Mouse (Mus musculus): Measurements from ENCODE around the gene Rimbp2. TPM values are rescaled to one million over a fixed set of nuclear protein-coding genes. Genes with fewer than 3 reads are reported as not detected.

Rimbp2 gene
- polyA plus RNA-seq, 1 experiment from 2014 or later: 3.4 TPM

DNA sequence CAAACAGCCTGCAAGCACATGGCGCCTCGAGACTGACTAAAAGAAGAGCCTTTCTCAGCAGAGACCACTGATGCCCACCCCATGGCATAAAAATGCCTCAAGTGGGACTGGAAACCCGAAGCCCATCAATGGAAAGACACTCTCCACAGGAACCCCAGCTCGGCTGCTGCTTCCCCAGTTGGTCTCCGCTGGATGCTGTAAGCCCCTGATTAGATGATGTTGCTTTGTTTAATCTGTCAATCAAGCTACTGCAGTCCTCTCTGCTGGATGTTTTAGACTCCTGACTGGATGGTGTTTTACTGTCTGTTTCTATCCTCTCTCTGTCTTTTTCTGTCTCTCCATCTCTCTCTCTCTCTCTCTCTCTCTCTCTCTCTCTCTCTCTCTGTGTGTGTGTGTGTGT is 33.2 kb downstream of the Rimbp2 start:
- Histone ChIP-seq H3K27me3 (0 out of 2 replicates have a peak, but pooled peaks cover 3% of the 10 kb centered on the region), H3K4me2 (replicated peaks) (no peak overlapping the region), H3K27ac (replicated peaks) (no peak overlapping the region), H3K36me3 (no peaks in the 10 kb centered on the region), H3K9ac (replicated peaks) (no peak overlapping the region; the same call in 1 of the 2 replicates), H3K4me3 (no peak overlapping the region), H3K4me1 (no peaks in the 10 kb centered on the region), H3K9me3 (no peaks in the 10 kb centered on the region)
- 24% methylated on average over 5 of the region's 5 CpGs for whole genome bisulfite sequencing
- no peak for ATAC-seq (replicated peaks)

GRCm38 (mm10) chr5:128917116-128917959 is 35.9 kb downstream of the Rimbp2 start:
- no peaks in the 10 kb centered on the region for H3K27me3 ChIP-seq
- no peak overlapping the region for H3K4me2 ChIP-seq (replicated peaks)
- no peaks in the 10 kb centered on the region for H3K36me3 ChIP-seq
- H3K9ac ChIP-seq (replicated peaks): no peak overlapping the region
- ATAC-seq (replicated peaks): no peak
- H3K4me1 ChIP-seq: no peaks in the 10 kb centered on the region
- H3K4me3 ChIP-seq: no peak overlapping the region
- H3K9me3 ChIP-seq: no peaks in the 10 kb centered on the region
- no peak overlapping the region for H3K27ac ChIP-seq (replicated peaks)
- 24% methylated on average over 10 of the region's 10 CpGs for WGBS

DNA sequence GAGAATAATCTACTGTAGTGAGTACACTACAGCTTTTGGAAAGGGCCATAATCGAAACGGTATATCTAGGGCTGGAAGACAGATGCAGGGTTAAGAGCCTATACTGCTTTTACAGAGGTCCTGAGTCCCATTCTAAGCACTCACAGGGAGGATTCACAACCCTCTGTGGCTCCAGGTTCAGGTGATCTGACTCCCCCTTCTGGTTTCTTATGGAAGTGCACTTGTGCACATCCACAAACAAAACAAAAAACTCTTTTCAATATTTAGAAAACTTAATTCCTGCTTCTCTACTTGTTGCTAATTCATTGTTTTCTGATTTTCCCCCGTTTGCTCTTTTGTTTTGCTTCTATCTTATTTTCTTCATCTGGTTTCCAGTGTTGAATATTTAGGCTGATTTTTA is 39.5 kb downstream of the Rimbp2 start:
- H3K4me1 ChIP-seq: 0 out of 2 replicates have a peak, but pooled peaks cover 4% of the 10 kb centered on the region
- ATAC-seq (replicated peaks): no peak
- H3K27ac ChIP-seq (replicated peaks): no peak overlapping the region
- H3K9ac ChIP-seq (replicated peaks): no peak overlapping the region
- H3K9me3 ChIP-seq: no peaks in the 10 kb centered on the region
- no peak overlapping the region for H3K4me3 ChIP-seq
- WGBS: 85% methylated on average over 3 of the region's 3 CpGs
- no peak overlapping the region for H3K4me2 ChIP-seq (replicated peaks)
- H3K36me3 ChIP-seq: no peaks in the 10 kb centered on the region
- no peaks in the 10 kb centered on the region for H3K27me3 ChIP-seq

DNA sequence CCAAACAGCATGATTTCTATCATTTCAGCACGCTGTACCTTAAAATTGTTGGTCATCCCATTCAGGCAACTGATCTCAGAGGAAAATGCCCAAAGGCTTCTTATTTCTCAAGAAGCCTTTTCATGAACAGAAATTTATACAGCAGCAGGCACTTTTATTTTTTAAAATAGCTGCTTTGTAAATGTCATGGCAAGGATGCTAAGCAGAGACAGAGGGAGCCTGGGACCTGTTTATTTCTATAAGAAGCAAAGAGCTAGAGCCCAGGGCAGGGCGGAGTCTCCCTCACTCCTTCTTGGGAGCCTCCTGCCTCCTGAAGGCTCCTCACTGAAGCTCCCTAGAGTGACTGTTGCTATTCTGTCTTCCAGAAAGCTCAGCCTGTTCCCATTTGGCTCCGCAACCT is 40.9 kb downstream of the Rimbp2 start:
- H3K4me2 ChIP-seq (replicated peaks): no peak overlapping the region
- no peaks in the 10 kb centered on the region for H3K9me3 ChIP-seq
- H3K4me3 ChIP-seq: no peak overlapping the region
- H3K27me3 ChIP-seq: no peaks in the 10 kb centered on the region
- no peak overlapping the region for H3K9ac ChIP-seq (replicated peaks)
- WGBS: 95% methylated on average over 3 of the region's 3 CpGs
- ATAC-seq (replicated peaks): no peak
- 0 out of 2 replicates have a peak, but pooled peaks cover 4% of the 10 kb centered on the region for H3K4me1 ChIP-seq
- 0 out of 2 replicates have a peak overlapping the region, but pooled peaks have one; percentile 15 for H3K27ac ChIP-seq (replicated peaks)
- no peaks in the 10 kb centered on the region for H3K36me3 ChIP-seq

DNA sequence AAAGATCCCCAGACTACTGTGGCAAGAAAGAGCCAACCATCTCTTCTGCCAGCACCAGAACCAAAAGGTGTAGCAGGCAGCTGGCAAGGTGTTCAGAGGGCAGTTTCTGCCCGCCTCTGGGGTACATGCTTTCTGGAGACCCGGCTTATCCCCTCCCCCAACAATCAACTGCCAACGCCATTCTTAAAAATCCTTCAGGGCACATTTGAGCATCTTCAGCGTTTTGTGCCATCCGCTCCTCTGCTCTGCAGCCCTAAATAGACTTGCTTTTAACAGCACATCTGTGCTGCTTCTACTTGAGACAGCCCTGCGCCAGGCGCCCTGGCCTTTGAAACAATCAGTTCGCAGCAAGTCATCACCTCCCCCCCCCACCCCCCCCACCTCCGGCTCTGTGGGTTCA is 41.7 kb downstream of the Rimbp2 start:
- H3K9ac ChIP-seq (replicated peaks): no peak overlapping the region
- no peaks in the 10 kb centered on the region for H3K36me3 ChIP-seq
- no peaks in the 10 kb centered on the region for H3K27me3 ChIP-seq
- no peak overlapping the region for H3K4me3 ChIP-seq
- 0 out of 2 replicates have a peak, but pooled peaks cover 4% of the 10 kb centered on the region for H3K4me1 ChIP-seq
- H3K4me2 ChIP-seq (replicated peaks): no peak overlapping the region
- 77% methylated on average over 8 of the region's 9 CpGs for WGBS
- peak overlapping the region; percentile 50; the same call in 1 of the 2 replicates for H3K27ac ChIP-seq (replicated peaks)
- no peaks in the 10 kb centered on the region for H3K9me3 ChIP-seq
- no peak for ATAC-seq (replicated peaks)

DNA sequence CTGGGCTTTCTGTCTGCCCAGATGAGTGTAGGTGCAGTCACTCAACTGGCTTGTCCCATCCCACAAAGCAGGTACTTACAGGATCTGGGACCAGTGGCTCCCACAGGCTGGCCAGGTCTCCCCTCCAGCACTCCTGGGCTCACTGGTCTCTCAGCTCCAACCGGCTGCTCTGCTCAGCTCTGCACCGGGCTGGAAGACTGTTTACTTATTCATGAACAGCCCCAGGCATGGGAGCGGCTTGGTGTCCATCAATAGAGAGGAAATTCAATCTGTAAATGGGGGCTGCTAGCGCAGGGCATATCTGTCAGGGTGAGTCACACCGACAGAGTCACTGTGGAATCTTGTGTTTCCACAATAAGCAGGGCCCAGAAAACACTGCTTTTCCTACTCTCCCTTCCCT is 49.2 kb downstream of the Rimbp2 start:
- 0 out of 2 replicates have a peak, but pooled peaks cover 4% of the 10 kb centered on the region for H3K4me1 ChIP-seq
- ATAC-seq (replicated peaks): no peak
- no peak overlapping the region for H3K9ac ChIP-seq (replicated peaks)
- no peaks in the 10 kb centered on the region for H3K9me3 ChIP-seq
- H3K27ac ChIP-seq (replicated peaks): no peak overlapping the region
- H3K27me3 ChIP-seq: no peaks in the 10 kb centered on the region
- no peak overlapping the region for H3K4me2 ChIP-seq (replicated peaks)
- H3K36me3 ChIP-seq: no peaks in the 10 kb centered on the region
- H3K4me3 ChIP-seq: no peak overlapping the region
- 33% methylated on average over 5 of the region's 5 CpGs for WGBS

DNA sequence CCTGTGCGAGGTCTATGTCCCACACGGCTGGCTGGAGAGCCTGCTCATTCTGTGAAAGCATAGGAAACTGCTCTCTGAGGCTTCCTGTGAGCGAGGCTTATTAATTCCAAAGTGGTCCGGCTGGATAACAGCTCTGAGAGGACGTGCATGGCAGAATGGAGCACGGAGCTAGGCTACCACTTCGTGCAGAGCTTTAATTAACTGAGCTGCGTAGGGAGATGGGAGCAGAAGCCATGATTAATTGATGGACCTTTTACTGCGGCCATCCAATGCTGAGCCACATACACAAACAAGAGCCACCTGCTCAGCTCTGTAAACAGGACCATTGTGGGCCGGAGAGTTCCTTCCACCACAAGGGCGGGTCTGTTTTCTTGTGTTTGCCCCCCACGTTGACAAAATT is 50.2 kb downstream of the Rimbp2 start:
- Histone ChIP-seq H3K4me3 (no peak overlapping the region), H3K36me3 (no peaks in the 10 kb centered on the region), H3K9me3 (no peaks in the 10 kb centered on the region), H3K27me3 (no peaks in the 10 kb centered on the region), H3K9ac (replicated peaks) (no peak overlapping the region), H3K4me1 (0 out of 2 replicates have a peak, but pooled peaks cover 4% of the 10 kb centered on the region), H3K4me2 (replicated peaks) (no peak overlapping the region), H3K27ac (replicated peaks) (no peak overlapping the region)
- WGBS: 32% methylated on average over 12 of the region's 12 CpGs
- no peak for ATAC-seq (replicated peaks)

DNA sequence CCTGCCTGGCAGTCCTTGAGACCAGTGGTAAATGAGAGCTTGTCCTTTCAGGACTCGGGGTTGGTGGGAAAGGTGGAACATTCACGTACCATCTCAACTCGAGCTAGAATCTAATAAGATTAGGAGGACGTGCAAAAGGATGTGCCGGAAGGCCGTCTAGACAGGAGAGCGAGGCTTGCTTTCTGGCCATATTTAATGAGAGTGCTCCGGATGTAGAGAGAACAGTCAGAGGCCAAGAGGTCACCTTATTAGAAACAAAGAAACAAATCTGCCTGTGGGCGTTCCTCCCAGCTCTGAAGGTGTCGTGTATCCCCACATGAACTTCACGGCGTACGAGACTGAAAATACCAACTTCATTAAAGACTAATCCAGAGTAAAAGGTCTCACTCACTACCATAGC is 53.3 kb downstream of the Rimbp2 start:
- Histone ChIP-seq H3K36me3 (no peaks in the 10 kb centered on the region), H3K9me3 (no peaks in the 10 kb centered on the region), H3K9ac (replicated peaks) (no peak overlapping the region), H3K4me3 (no peak overlapping the region), H3K4me1 (0 out of 2 replicates have a peak, but pooled peaks cover 4% of the 10 kb centered on the region), H3K27me3 (no peaks in the 10 kb centered on the region), H3K27ac (replicated peaks) (no peak overlapping the region), H3K4me2 (replicated peaks) (no peak overlapping the region)
- no peak for ATAC-seq (replicated peaks)
- 55% methylated on average over 13 of the region's 13 CpGs for WGBS

- H3K4me3 ChIP-seq: no peak overlapping the region
- H3K36me3 ChIP-seq: no peaks in the 10 kb centered on the region
- H3K27me3 ChIP-seq: no peaks in the 10 kb centered on the region
- ATAC-seq (replicated peaks): no peak
- H3K9me3 ChIP-seq: no peaks in the 10 kb centered on the region
- H3K4me2 ChIP-seq (replicated peaks): no peak overlapping the region
- no peak overlapping the region for H3K27ac ChIP-seq (replicated peaks)
- 82% methylated on average over 5 of the region's 5 CpGs for WGBS
- H3K4me1 ChIP-seq: no peaks in the 10 kb centered on the region
- no peak overlapping the region for H3K9ac ChIP-seq (replicated peaks)
Observed at GRCm38 (mm10) chr5:128894921-128895320, 58.4 kb downstream of the Rimbp2 start.

GRCm38 (mm10) chr5:128887546-128887945 is 65.7 kb downstream of the Rimbp2 start:
- 71% methylated on average over 3 of the region's 3 CpGs for WGBS
- H3K4me3 ChIP-seq: no peak overlapping the region
- ATAC-seq (replicated peaks): no peak
- no peaks in the 10 kb centered on the region for H3K27me3 ChIP-seq
- H3K9ac ChIP-seq (replicated peaks): no peak overlapping the region
- H3K36me3 ChIP-seq: no peaks in the 10 kb centered on the region
- no peaks in the 10 kb centered on the region for H3K9me3 ChIP-seq
- H3K4me1 ChIP-seq: no peaks in the 10 kb centered on the region
- H3K27ac ChIP-seq (replicated peaks): no peak overlapping the region
- no peak overlapping the region for H3K4me2 ChIP-seq (replicated peaks)

GRCm38 (mm10) chr5:128884320-128884719 is 69.0 kb downstream of the Rimbp2 start:
- H3K36me3 ChIP-seq: no peaks in the 10 kb centered on the region
- WGBS: 91% methylated on average over 5 of the region's 5 CpGs
- H3K9me3 ChIP-seq: no peaks in the 10 kb centered on the region
- ATAC-seq (replicated peaks): no peak
- H3K27me3 ChIP-seq: no peaks in the 10 kb centered on the region
- no peak overlapping the region for H3K4me3 ChIP-seq
- H3K27ac ChIP-seq (replicated peaks): no peak overlapping the region
- no peak overlapping the region for H3K4me2 ChIP-seq (replicated peaks)
- no peaks in the 10 kb centered on the region for H3K4me1 ChIP-seq
- no peak overlapping the region for H3K9ac ChIP-seq (replicated peaks)

DNA sequence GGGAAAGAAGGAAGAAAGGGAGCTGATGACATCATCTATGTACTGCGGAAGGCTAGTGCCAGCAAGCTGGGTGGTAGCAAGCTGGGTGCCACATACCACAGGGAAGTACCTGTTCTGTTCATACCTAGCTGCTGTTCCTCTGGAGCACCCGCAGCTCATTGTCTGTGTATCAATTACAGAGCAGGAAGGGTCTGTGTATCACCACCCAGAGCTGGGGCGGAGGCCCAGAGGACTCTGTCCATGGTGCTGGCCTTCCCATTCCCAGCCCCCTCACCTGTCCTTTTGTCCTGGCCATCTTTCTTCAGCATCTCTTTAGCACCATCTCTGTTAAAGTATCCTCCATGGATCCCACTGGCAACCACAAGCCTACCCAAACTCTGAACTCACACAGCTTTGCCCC is 74.2 kb downstream of the Rimbp2 start:
- no peak for ATAC-seq (replicated peaks)
- 14% methylated on average over 3 of the region's 3 CpGs for WGBS

More for the DNA sequence above, 74.2 kb downstream of the Rimbp2 start:
- Histone ChIP-seq H3K9ac (replicated peaks) (no peak overlapping the region), H3K4me2 (replicated peaks) (no peak overlapping the region), H3K27me3 (no peaks in the 10 kb centered on the region), H3K36me3 (no peaks in the 10 kb centered on the region), H3K9me3 (no peaks in the 10 kb centered on the region), H3K27ac (replicated peaks) (no peak overlapping the region), H3K4me1 (peaks cover 18% of the 10 kb centered on the region), H3K4me3 (no peak overlapping the region)
